In the genomic region with DNA sequence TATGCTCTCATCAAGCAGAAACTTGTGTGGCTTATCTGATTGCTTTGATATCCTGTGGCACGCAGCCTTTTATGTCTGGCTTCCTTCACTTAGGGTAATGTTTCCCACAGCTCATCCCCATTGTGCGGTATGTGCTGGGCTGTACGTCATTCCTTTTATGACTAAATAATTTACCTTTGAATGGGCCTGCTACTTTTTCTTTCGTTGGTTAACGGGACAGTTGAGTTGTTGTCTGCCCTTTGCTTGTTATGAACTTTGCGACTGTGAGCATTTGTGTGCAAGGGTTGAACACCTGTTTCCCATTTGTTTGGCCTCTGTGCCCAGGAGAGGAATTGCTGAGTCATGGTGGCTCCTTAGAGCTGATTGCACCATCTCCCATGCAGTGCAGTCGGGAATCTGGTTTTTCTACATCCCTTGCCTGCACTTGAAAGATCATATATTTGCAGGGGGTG, we compare ENCODE assay signal across 8 mouse cellular contexts. TPM values are rescaled to one million over a fixed set of nuclear protein-coding genes. Genes with fewer than 3 reads are reported as not detected.
DNase-seq lines count a peak whose midpoint lies in the region; ATAC-seq and TF ChIP-seq lines count a peak whose summit lies in the region.

No protein-coding gene starts in this region.

- peak overlapping the region; percentile 4; the same call in 1 of the 2 replicates for H3K9ac ChIP-seq in liver, adult 2 months (ENCODE audit: low read depth, low read length)
- H3K9ac ChIP-seq in liver, embryonic 12.5 days: no peak overlapping the region
- H3K9ac ChIP-seq in kidney, postnatal 0 days (ENCODE audit: low read depth, low read length): no peak overlapping the region

- no peak for TF ChIP-seq CTCF in liver, adult 2 months (IDR thresholded peaks at IDR 0.05; ENCODE audit: low read depth, low read length)
- TF ChIP-seq CTCF in kidney, postnatal 0 days (IDR thresholded peaks at IDR 0.05; ENCODE audit: low read depth): no peak

- no peak for ATAC-seq in liver, embryonic 12.5 days
- ATAC-seq in kidney, postnatal 0 days (replicated peaks; ENCODE audit: low FRiP score, low read depth): no peak

- no peak overlapping the region for H3K4me3 ChIP-seq in liver, adult 2 months (ENCODE audit: insufficient read depth, low read depth, low read length)
- no peak overlapping the region for H3K4me3 ChIP-seq in liver, embryonic 12.5 days
- no peak overlapping the region for H3K4me3 ChIP-seq in kidney, postnatal 0 days (replicated peaks; ENCODE audit: low read depth, low read length)
- H3K4me3 ChIP-seq in myocyte: no peak overlapping the region

- no peaks in the 10 kb centered on the region for H3K27me3 ChIP-seq in liver, adult 2 months (ENCODE audit: control insufficient read depth, insufficient read depth, low read length)
- H3K27me3 ChIP-seq in liver, embryonic 12.5 days (replicated peaks): peaks cover 6% of the 10 kb centered on the region
- no peaks in the 10 kb centered on the region for H3K27me3 ChIP-seq in kidney, postnatal 0 days (ENCODE audit: insufficient read depth, low read length)
- H3K27me3 ChIP-seq in myocyte (ENCODE audit: control insufficient read depth, insufficient read depth, insufficient read length): no peaks in the 10 kb centered on the region

- no peak overlapping the region for H3ac ChIP-seq in myocyte (ENCODE audit: control insufficient read depth, insufficient read length)

- no peak overlapping the region for H3K4me2 ChIP-seq in liver, embryonic 12.5 days
- no peak overlapping the region for H3K4me2 ChIP-seq in kidney, postnatal 0 days (ENCODE audit: low read length)
- H3K4me2 ChIP-seq in myocyte (ENCODE audit: low read depth): peak overlapping the region; percentile 64

- H3K9me3 ChIP-seq in liver, embryonic 12.5 days (replicated peaks): no peaks in the 10 kb centered on the region
- H3K9me3 ChIP-seq in kidney, postnatal 0 days (replicated peaks; ENCODE audit: low read length): no peaks in the 10 kb centered on the region

- peaks cover 12% of the 10 kb centered on the region; the same call in 1 of the 2 replicates for H3K36me3 ChIP-seq in liver, adult 2 months (ENCODE audit: control insufficient read depth, insufficient read depth, low read length)
- H3K36me3 ChIP-seq in liver, embryonic 12.5 days: peaks cover 29% of the 10 kb centered on the region
- peaks cover 11% of the 10 kb centered on the region for H3K36me3 ChIP-seq in kidney, postnatal 0 days (ENCODE audit: insufficient read depth, low read length)
- H3K36me3 ChIP-seq in myocyte (ENCODE audit: control insufficient read depth, insufficient read depth): no peaks in the 10 kb centered on the region

- H3K4me1 ChIP-seq in liver, adult 2 months (ENCODE audit: control insufficient read depth, insufficient read depth, low read length): peaks cover 14% of the 10 kb centered on the region
- H3K4me1 ChIP-seq in liver, embryonic 12.5 days: peaks cover 41% of the 10 kb centered on the region
- H3K4me1 ChIP-seq in kidney, postnatal 0 days (replicated peaks; ENCODE audit: insufficient read depth, low read length): peaks cover 8% of the 10 kb centered on the region

- DNase-seq in liver, adult 2 months (ENCODE audit: extremely low read depth, low read depth, low spot score): peak; percentile 96
- peak; percentile 71 for DNase-seq in T-cell, adult 2 months (ENCODE audit: low spot score)
- peak; percentile 29 for DNase-seq in kidney, postnatal 0 days (ENCODE audit: low spot score)
- DNase-seq in frontal cortex, adult 2 months (ENCODE audit: extremely low spot score in 1 of 2, low spot score in 1 of 2): no peak
- no peak for DNase-seq in spleen, adult 12 weeks (ENCODE audit: low spot score)
- DNase-seq in right cerebral cortex, postnatal 14 days: no peak

- TF ChIP-seq POLR2A in liver, adult 2 months (IDR thresholded peaks at IDR 0.05; ENCODE audit: extremely low read depth, insufficient read depth, low read length): no peak
- no peak for TF ChIP-seq POLR2A in myocyte (IDR thresholded peaks at IDR 0.05; ENCODE audit: insufficient read length, low read depth)

- 21% methylated on average over 7 of the region's 7 CpGs for WGBS in liver, adult 2 months
- WGBS in liver, embryonic 12.5 days (ENCODE audit: insufficient replicate concordance): 52% methylated on average over 7 of the region's 7 CpGs
- 47% methylated on average over 7 of the region's 7 CpGs for WGBS in kidney, postnatal 0 days

- H3K27ac ChIP-seq in liver, adult 2 months (replicated peaks; ENCODE audit: insufficient read depth, low read depth, low read length): peak overlapping the region; percentile 78
- H3K27ac ChIP-seq in liver, embryonic 12.5 days: no peak overlapping the region
- no peak overlapping the region for H3K27ac ChIP-seq in kidney, postnatal 0 days

- peaks cover 5% of the 10 kb centered on the region; the same call in 1 of the 2 replicates for H3K79me2 ChIP-seq in liver, adult 2 months (ENCODE audit: control insufficient read depth, insufficient read depth, low read length)
- no peaks in the 10 kb centered on the region for H3K79me2 ChIP-seq in myocyte (ENCODE audit: control insufficient read depth, insufficient read depth)

TF ChIP-seq in myocyte, 11 proteins besides CTCF, POLR2A, EP300 and RAD21:
- no peak for TF ChIP-seq SRF (IDR thresholded peaks at IDR 0.05; ENCODE audit: control insufficient read depth, insufficient read length, low read depth)
- no peak for TF ChIP-seq POLR2AphosphoS2 (IDR thresholded peaks at IDR 0.05; ENCODE audit: insufficient read length, low read depth)
- no peak for TF ChIP-seq REST (IDR thresholded peaks at IDR 0.05; ENCODE audit: insufficient read depth, insufficient read length)
- peak; percentile 22 to 89 (median 89) for TF ChIP-seq MYOD1 (IDR thresholded peaks at IDR 0.05; ENCODE audit: control insufficient read depth in 1 of 3, insufficient read length in 2 of 3, low read depth in 2 of 3)
- TF ChIP-seq MYOG (IDR thresholded peaks at IDR 0.05; ENCODE audit: control insufficient read depth in 1 of 3, insufficient read depth in 1 of 3, insufficient read length in 2 of 3, low read depth in 2 of 3): peak; percentile 25 to 89 (median 58)
- TF ChIP-seq E2F4 (IDR thresholded peaks at IDR 0.05; ENCODE audit: insufficient read depth): no peak
- TF ChIP-seq CEBPB (IDR thresholded peaks at IDR 0.05; ENCODE audit: insufficient read depth, poor library complexity, severe bottlenecking): peak; percentile 94
- TF ChIP-seq TCF3 (IDR thresholded peaks at IDR 0.05; ENCODE audit: insufficient read length, low read depth): no peak
- TF ChIP-seq USF1 (IDR thresholded peaks at IDR 0.05; ENCODE audit: low read depth): no peak
- TF ChIP-seq TCF12 (IDR thresholded peaks at IDR 0.05; ENCODE audit: insufficient read depth, poor library complexity, severe bottlenecking): peak; percentile 80

RNA-seq across cellular contexts. Expression of a gene that starts 4.1 kb away (rescaled TPM):
- 12.3 and 15.9 TPM in 2 replicates for total RNA-seq in liver, adult 2 months (2014; rRNA removed)
- 24.4 and 28.7 TPM in 2 replicates for polyA plus RNA-seq in liver, adult 2 months (2012; rRNA removed)
- 9.6 and 10.9 TPM in 2 replicates for polyA plus RNA-seq in liver, embryonic 12.5 days (2016; fragmentation: Nextera tagmentation; extraction: Ambion mirVana)
- polyA plus RNA-seq in kidney, postnatal 0 days (2015; fragmentation: Nextera tagmentation; extraction: Ambion mirVana): 25.7 and 28.7 TPM in 2 replicates
- polyA plus RNA-seq in myocyte (2012; fragmentation: generic; extraction: Trizol): 78.2 TPM
- polyA plus RNA-seq in frontal cortex, adult 2 months (2012; rRNA removed): 64.3 and 65.2 TPM in 2 replicates

RNA-seq across cellular contexts. Expression of a gene that starts 14.6 kb away (rescaled TPM):
- under 0.01 TPM in 1 of 2 replicates, not detected in the other for total RNA-seq in liver, adult 2 months (2014; rRNA removed)
- polyA plus RNA-seq in liver, adult 2 months (2012; rRNA removed): not detected in 2 replicates
- polyA plus RNA-seq in liver, embryonic 12.5 days (2016; fragmentation: Nextera tagmentation; extraction: Ambion mirVana): 0.08 and 0.11 TPM in 2 replicates
- polyA plus RNA-seq in kidney, postnatal 0 days (2015; fragmentation: Nextera tagmentation; extraction: Ambion mirVana): 0.52 and 0.55 TPM in 2 replicates
- polyA plus RNA-seq in myocyte (2012; fragmentation: generic; extraction: Trizol): 0.22 TPM
- 30.2 and 31.0 TPM in 2 replicates for polyA plus RNA-seq in frontal cortex, adult 2 months (2012; rRNA removed)

RNA-seq across cellular contexts. Expression of a gene that starts 15.9 kb away (rescaled TPM):
- 27.8 and 32.6 TPM in 2 replicates for total RNA-seq in liver, adult 2 months (2014; rRNA removed)
- 79.2 and 87.5 TPM in 2 replicates for polyA plus RNA-seq in liver, adult 2 months (2012; rRNA removed)
- polyA plus RNA-seq in liver, embryonic 12.5 days (2016; fragmentation: Nextera tagmentation; extraction: Ambion mirVana): 4.7 and 5.1 TPM in 2 replicates
- polyA plus RNA-seq in kidney, postnatal 0 days (2015; fragmentation: Nextera tagmentation; extraction: Ambion mirVana): 28.0 and 28.8 TPM in 2 replicates
- polyA plus RNA-seq in myocyte (2012; fragmentation: generic; extraction: Trizol): 73.0 TPM
- polyA plus RNA-seq in frontal cortex, adult 2 months (2012; rRNA removed): 6.6 and 7.4 TPM in 2 replicates

RNA-seq across cellular contexts. Expression of a gene that starts 28.9 kb away (rescaled TPM):
- 0.46 TPM in 1 of 2 replicates, not detected in the other for total RNA-seq in liver, adult 2 months (2014; rRNA removed)
- 0.26 TPM in 2 replicates for polyA plus RNA-seq in liver, adult 2 months (2012; rRNA removed)
- polyA plus RNA-seq in liver, embryonic 12.5 days (2016; fragmentation: Nextera tagmentation; extraction: Ambion mirVana): 0.36 and 0.41 TPM in 2 replicates
- 10.9 and 11.1 TPM in 2 replicates for polyA plus RNA-seq in kidney, postnatal 0 days (2015; fragmentation: Nextera tagmentation; extraction: Ambion mirVana)
- polyA plus RNA-seq in myocyte (2012; fragmentation: generic; extraction: Trizol): not detected
- polyA plus RNA-seq in frontal cortex, adult 2 months (2012; rRNA removed): 0.27 and 0.36 TPM in 2 replicates

RNA-seq across cellular contexts. Expression of a gene that starts 44.3 kb away (rescaled TPM):
- total RNA-seq in liver, adult 2 months (2014; rRNA removed): 53.5 and 56.0 TPM in 2 replicates
- 31.9 and 35.5 TPM in 2 replicates for polyA plus RNA-seq in liver, adult 2 months (2012; rRNA removed)
- polyA plus RNA-seq in liver, embryonic 12.5 days (2016; fragmentation: Nextera tagmentation; extraction: Ambion mirVana): 55.8 and 56.5 TPM in 2 replicates
- 114 and 118 TPM in 2 replicates for polyA plus RNA-seq in kidney, postnatal 0 days (2015; fragmentation: Nextera tagmentation; extraction: Ambion mirVana)
- 86.5 TPM for polyA plus RNA-seq in myocyte (2012; fragmentation: generic; extraction: Trizol)
- 82.0 and 83.3 TPM in 2 replicates for polyA plus RNA-seq in frontal cortex, adult 2 months (2012; rRNA removed)

Comparison
In these comparisons a context has a peak if more than half of its experiments do, and no peak if none do; other contexts are left out.
1. DNase-seq: peak in liver, adult 2 months (single experiment), T-cell, adult 2 months (single experiment) and kidney, postnatal 0 days (single experiment); none in frontal cortex, adult 2 months (0 of 2), spleen, adult 12 weeks (single experiment) and right cerebral cortex, postnatal 14 days (single experiment).
2. RNA of a gene that starts 14.6 kb away (polyA plus RNA-seq): 30.2 to 31.0 TPM in frontal cortex, adult 2 months; 0.52 to 0.55 TPM in kidney, postnatal 0 days, 0.22 TPM in myocyte (single experiment), 0.08 to 0.11 TPM in liver, embryonic 12.5 days and not detected in liver, adult 2 months; every median in the first group is over 10 times any median in the second.